Mouse (Mus musculus) midbrain, embryonic 14.5 days (tissue): ENCODE measurements at regions not wholly inside any gene's neighbourhood (a gene's known extent, or its start where the extent isn't known, plus 50 kb on each side); places are given as distances from the start of the nearest gene placed in this dataset.
A peak's percentile ranks its signal among the peaks of the same experiment; 100 is the strongest.

Experiments used
- ATAC-seq: fragments of 200-750 bp; cut with Nextera tagmentation; 2 replicates; pipeline ENCODE4 v1.8.0; 2017; ENCODE audit warnings: moderate number of reproducible peaks, moderate library complexity; ENCODE audit not compliant: low FRiP score, low TSS enrichment
- DNase-seq: peaks from one replicate; pipeline ENCODE4 v3.0.0-alpha.2; 2015
- H3K27ac ChIP-seq: fragments of 300-500 bp; sonication (generic); replicated peaks from 2 replicates; pipeline ENCODE4 v1.5.1; 2014; ENCODE audit warnings: mild to moderate bottlenecking, low read depth, low read length, moderate library complexity
- H3K27me3 ChIP-seq: fragments of 300-500 bp; sonication (generic); 2 replicates; pipeline ENCODE4 v1.6.1; 2014; ENCODE audit warnings: low read length, control low read depth, mixed read lengths; ENCODE audit not compliant: control insufficient read depth, insufficient read depth
- H3K36me3 ChIP-seq: fragments of 300-500 bp; sonication (generic); 2 replicates; pipeline ENCODE4 v1.6.1; 2014; ENCODE audit warnings: low read length, control low read depth; ENCODE audit not compliant: control insufficient read depth, insufficient read depth
- H3K4me1 ChIP-seq: fragments of 300-500 bp; sonication (generic); 2 replicates; pipeline ENCODE4 v1.6.1; 2014; ENCODE audit warnings: mild to moderate bottlenecking, antibody characterized with exemption, low read length, control low read depth; ENCODE audit not compliant: control insufficient read depth, insufficient read depth
- H3K4me2 ChIP-seq: fragments of 300-500 bp; sonication (generic); 2 replicates; pipeline ENCODE4 v1.6.1; 2014; ENCODE audit warnings: mild to moderate bottlenecking, low read length, moderate library complexity
- H3K4me3 ChIP-seq: fragments of 300-500 bp; sonication (generic); replicated peaks from 2 replicates; pipeline ENCODE4 v1.5.1; 2014; ENCODE audit warnings: low read depth, low read length
- H3K9ac ChIP-seq: fragments of 300-500 bp; sonication (generic); replicated peaks from 2 replicates; pipeline ENCODE4 v1.6.1; 2014; ENCODE audit warnings: mild to moderate bottlenecking, low read length, moderate library complexity
- H3K9me3 ChIP-seq: fragments of 300-500 bp; sonication (generic); 2 replicates; pipeline ENCODE4 v1.6.1; 2016; ENCODE audit warnings: low read length, control low read depth, mixed read lengths; ENCODE audit not compliant: control insufficient read depth
- WGBS: fragments of 180-500 bp; shearing (Covaris S2); extraction: QIAGEN DNeasy Blood & Tissue Kit; methylation state at CpG from one replicate; pipeline ENCODE4 v1.1.7; 2014; 5-methylcytosine and 5-hydroxymethylcytosine counted together

- Histone ChIP-seq H3K36me3 (no peaks in the 10 kb centered on the region), H3K4me1 (no peaks in the 10 kb centered on the region), H3K9me3 (no peaks in the 10 kb centered on the region), H3K27me3 (no peaks in the 10 kb centered on the region), H3K27ac (no peak overlapping the region), H3K4me3 (no peak overlapping the region), H3K9ac (no peak overlapping the region), H3K4me2 (no peak overlapping the region)
- no peak for DNase-seq
- ATAC-seq = no peak
- 89% methylated on average over 6 of the region's 6 CpGs for WGBS
These were observed 692.7 kb upstream of the Cox7c start for GRCm38 (mm10) chr13:86739406-86739805.

DNA sequence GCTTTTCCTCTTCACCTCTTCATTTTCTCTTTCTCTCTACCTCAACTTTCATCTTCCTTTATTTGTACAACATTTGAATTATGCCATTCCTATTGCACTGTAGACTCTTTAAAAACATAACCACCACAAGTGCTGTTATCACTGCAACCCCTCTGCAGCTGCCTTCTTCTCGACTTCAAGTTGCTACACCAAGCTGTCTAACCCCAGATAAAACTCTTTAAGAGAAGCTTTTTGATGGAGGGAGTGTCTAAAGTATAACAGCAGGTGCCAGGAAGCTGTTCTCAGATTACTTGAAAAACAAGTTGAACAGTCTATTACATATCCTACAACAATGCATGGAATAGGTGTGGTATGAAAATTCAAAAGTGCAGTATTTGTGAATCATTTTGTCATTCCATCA lies 681.7 kb upstream of the Cox7c start:
- ATAC-seq (no peak), DNase-seq (no peak)
- Histone ChIP-seq H3K36me3 (no peaks in the 10 kb centered on the region), H3K27ac (no peak overlapping the region), H3K9ac (no peak overlapping the region), H3K9me3 (no peaks in the 10 kb centered on the region), H3K27me3 (0 out of 2 replicates have a peak, but pooled peaks cover 7% of the 10 kb centered on the region), H3K4me1 (no peaks in the 10 kb centered on the region), H3K4me2 (no peak overlapping the region), H3K4me3 (no peak overlapping the region)
- WGBS = 53% methylated on average over 1 of the region's 1 CpGs

- H3K9ac ChIP-seq = no peak overlapping the region
- no peaks in the 10 kb centered on the region for H3K4me1 ChIP-seq
- H3K9me3 ChIP-seq = no peaks in the 10 kb centered on the region
- H3K36me3 ChIP-seq = no peaks in the 10 kb centered on the region
- no peak overlapping the region for H3K4me2 ChIP-seq
- ATAC-seq (no peak), DNase-seq (peak; percentile 1)
- H3K4me3 ChIP-seq = no peak overlapping the region
- H3K27ac ChIP-seq = no peak overlapping the region
- H3K27me3 ChIP-seq = 0 out of 2 replicates have a peak, but pooled peaks cover 7% of the 10 kb centered on the region
These were observed 680.0 kb upstream of the Cox7c start for GRCm38 (mm10) chr13:86726695-86727094.
